Mouse (Mus musculus) embryonic facial prominence, embryonic 12.5 days (tissue): ENCODE data around the gene Nkx6-1. TPM values are rescaled to one million over a fixed set of nuclear protein-coding genes. Genes with fewer than 3 reads are reported as not detected.

Experiments used
- ATAC-seq: fragments of 200-750 bp; cut with Nextera tagmentation; 2 replicates; pipeline ENCODE4 v1.8.0; 2017; ENCODE audit not compliant: insufficient number of reproducible peaks, insufficient read depth, low FRiP score, low TSS enrichment
- H3K27ac ChIP-seq: fragments of 300-500 bp; sonication (generic); 2 replicates; pipeline ENCODE4 v1.5.1; 2016; ENCODE audit warnings: mild to moderate bottlenecking
- H3K27me3 ChIP-seq: fragments of 300-500 bp; sonication (generic); 2 replicates; pipeline ENCODE4 v1.6.1; 2016; ENCODE audit warnings: mild to moderate bottlenecking, moderate library complexity
- H3K36me3 ChIP-seq: fragments of 300-500 bp; sonication (generic); 2 replicates; pipeline ENCODE4 v1.6.1; 2016; ENCODE audit warnings: mild to moderate bottlenecking
- H3K4me1 ChIP-seq: fragments of 300-500 bp; sonication (generic); 2 replicates; pipeline ENCODE4 v1.6.1; 2016
- H3K4me2 ChIP-seq: fragments of 300-500 bp; sonication (generic); replicated peaks from 2 replicates; pipeline ENCODE4 v1.6.1; 2016; ENCODE audit warnings: mild to moderate bottlenecking, moderate library complexity
- H3K4me3 ChIP-seq: fragments of 300-500 bp; sonication (generic); 2 replicates; pipeline ENCODE4 v1.5.1; 2016; ENCODE audit warnings: mild to moderate bottlenecking
- H3K9ac ChIP-seq: fragments of 300-500 bp; sonication (generic); 2 replicates; pipeline ENCODE4 v1.6.1; 2016; ENCODE audit warnings: mild to moderate bottlenecking, moderate library complexity
- H3K9me3 ChIP-seq: fragments of 300-500 bp; sonication (generic); 2 replicates; pipeline ENCODE4 v1.6.1; 2016; ENCODE audit warnings: mild to moderate bottlenecking, moderate library complexity
- WGBS: fragments of 180-500 bp; shearing (Covaris S2); methylation state at CpG from one replicate; pipeline ENCODE4 v1.1.7; 2016; 5-methylcytosine and 5-hydroxymethylcytosine counted together
- polyA plus RNA-seq: library from polyadenylated mRNA; unstranded; fragments of >200 nt; fragmentation: Nextera tagmentation; extraction: Ambion mirVana; gene quantifications from 2 replicates; pipeline ENCODE4 v1.2.1, GENCODE M21; 2016

Nkx6-1 gene
- polyA plus RNA-seq, 1 experiment from 2014 or later = 0.87 TPM

GRCm38 (mm10) chr5:101667263-101667990, 2.6 kb upstream of the Nkx6-1 start:
- Histone ChIP-seq H3K36me3 (no peaks in the 10 kb centered on the region), H3K9me3 (no peaks in the 10 kb centered on the region), H3K4me3 (no peak overlapping the region), H3K27me3 (peaks cover 73% of the 10 kb centered on the region), H3K9ac (no peak overlapping the region), H3K4me2 (no peak overlapping the region), H3K4me1 (peaks cover 22% of the 10 kb centered on the region; the same call in 1 of the 2 replicates), H3K27ac (no peak overlapping the region)
- WGBS = 1% methylated on average over 19 of the region's 19 CpGs
- no peak for ATAC-seq

DNA sequence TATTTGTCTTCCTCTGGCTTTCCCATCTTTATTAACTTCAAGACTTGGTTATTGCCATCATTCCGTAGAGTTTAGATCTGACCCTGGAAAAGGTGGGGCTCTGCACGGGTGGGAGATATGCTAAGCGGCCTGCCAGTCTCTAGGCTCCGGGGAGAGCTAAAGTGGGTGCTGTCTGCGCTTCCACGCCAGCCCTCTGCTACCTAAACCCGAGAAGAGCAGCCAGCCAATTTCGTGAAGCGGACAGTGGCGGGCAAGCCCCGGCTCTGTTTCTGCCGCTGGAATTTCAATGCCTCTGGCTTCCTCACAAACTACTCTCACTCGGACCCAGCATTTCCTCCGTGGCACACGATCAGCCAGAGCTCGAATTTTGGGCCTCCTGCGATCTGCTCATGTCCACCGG, 1.9 kb upstream of the Nkx6-1 start:
- ATAC-seq = no peak
- Histone ChIP-seq H3K9ac (no peak overlapping the region), H3K4me1 (peaks cover 22% of the 10 kb centered on the region; the same call in 1 of the 2 replicates), H3K4me3 (no peak overlapping the region), H3K4me2 (no peak overlapping the region), H3K27ac (no peak overlapping the region), H3K27me3 (peaks cover 80% of the 10 kb centered on the region), H3K36me3 (no peaks in the 10 kb centered on the region), H3K9me3 (no peaks in the 10 kb centered on the region)
- WGBS = 1% methylated on average over 18 of the region's 18 CpGs

GRCm38 (mm10) chr5:101666091-101666490, 1.3 kb upstream of the Nkx6-1 start:
- no peaks in the 10 kb centered on the region for H3K9me3 ChIP-seq
- no peaks in the 10 kb centered on the region for H3K36me3 ChIP-seq
- H3K4me2 ChIP-seq = no peak overlapping the region
- H3K27me3 ChIP-seq = peaks cover 85% of the 10 kb centered on the region
- no peak overlapping the region for H3K9ac ChIP-seq
- ATAC-seq = no peak
- H3K27ac ChIP-seq = no peak overlapping the region
- WGBS = 2% methylated on average over 9 of the region's 9 CpGs
- H3K4me3 ChIP-seq = no peak overlapping the region
- H3K4me1 ChIP-seq = peaks cover 22% of the 10 kb centered on the region; the same call in 1 of the 2 replicates

DNA sequence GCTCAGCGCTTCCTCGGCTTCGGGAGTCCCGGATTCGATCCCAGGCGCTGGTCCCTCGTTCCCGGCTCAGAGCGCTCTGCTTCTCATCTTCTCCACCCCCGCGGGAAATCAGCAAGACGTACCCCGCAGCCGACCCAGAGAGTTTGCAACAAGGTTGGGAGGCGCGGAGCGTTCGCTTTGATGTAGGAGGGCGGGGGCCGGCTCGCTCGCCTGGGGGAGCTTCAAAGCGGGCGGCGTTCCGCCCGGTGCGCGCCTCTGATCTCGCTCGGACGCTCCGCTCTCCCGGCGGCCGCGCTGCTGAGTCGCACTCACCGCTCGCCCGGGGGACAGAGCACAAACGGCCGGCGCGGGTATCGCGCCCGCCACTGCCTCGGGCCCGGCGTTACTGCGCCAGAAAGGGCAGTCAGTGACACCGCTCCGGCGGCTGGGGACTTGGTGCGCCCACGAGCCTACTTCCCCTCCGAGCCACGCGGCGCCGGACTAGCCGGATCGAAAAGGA, 324 bp downstream of the Nkx6-1 start:
- Histone ChIP-seq H3K9me3 (no peaks in the 10 kb centered on the region), H3K9ac (peak overlapping the region; percentile 42; the same call in 1 of the 2 replicates), H3K36me3 (no peaks in the 10 kb centered on the region), H3K4me3 (peak overlapping the region; percentile 44), H3K27ac (no peak overlapping the region), H3K4me2 (peak overlapping the region; percentile 61), H3K27me3 (peaks cover 78% of the 10 kb centered on the region), H3K4me1 (peaks cover 22% of the 10 kb centered on the region; the same call in 1 of the 2 replicates)
- ATAC-seq = no peak
- under 1% methylated on average over 64 of the region's 64 CpGs for WGBS

GRCm38 (mm10) chr5:101663621-101664422, 974 bp downstream of the Nkx6-1 start:
- peak overlapping the region; percentile 44 for H3K4me3 ChIP-seq
- no peak; the same call in 1 of the 2 replicates for ATAC-seq
- peak overlapping the region; percentile 61 for H3K4me2 ChIP-seq
- no peaks in the 10 kb centered on the region for H3K36me3 ChIP-seq
- WGBS = under 1% methylated on average over 55 of the region's 94 CpGs
- no peaks in the 10 kb centered on the region for H3K9me3 ChIP-seq
- H3K27me3 ChIP-seq = peaks cover 73% of the 10 kb centered on the region
- H3K9ac ChIP-seq = peak overlapping the region; percentile 42
- H3K4me1 ChIP-seq = peaks cover 22% of the 10 kb centered on the region; the same call in 1 of the 2 replicates
- H3K27ac ChIP-seq = no peak overlapping the region

GRCm38 (mm10) chr5:101663176-101663575, 1.6 kb downstream of the Nkx6-1 start:
- H3K9me3 ChIP-seq = no peaks in the 10 kb centered on the region
- peak; percentile 45; the same call in 1 of the 2 replicates for ATAC-seq
- H3K4me3 ChIP-seq = peak overlapping the region; percentile 44
- peak overlapping the region; percentile 42; the same call in 1 of the 2 replicates for H3K9ac ChIP-seq
- H3K27me3 ChIP-seq = peaks cover 66% of the 10 kb centered on the region
- no peaks in the 10 kb centered on the region for H3K36me3 ChIP-seq
- no peak overlapping the region for H3K27ac ChIP-seq
- peak overlapping the region; percentile 61 for H3K4me2 ChIP-seq
- peaks cover 22% of the 10 kb centered on the region; the same call in 1 of the 2 replicates for H3K4me1 ChIP-seq
- WGBS = 0% methylated on average over 23 of the region's 23 CpGs

GRCm38 (mm10) chr5:101662485-101662884, 2.3 kb downstream of the Nkx6-1 start:
- Histone ChIP-seq H3K4me3 (no peak overlapping the region), H3K4me2 (no peak overlapping the region), H3K27ac (no peak overlapping the region), H3K4me1 (peaks cover 22% of the 10 kb centered on the region; the same call in 1 of the 2 replicates), H3K9me3 (no peaks in the 10 kb centered on the region), H3K36me3 (no peaks in the 10 kb centered on the region), H3K9ac (no peak overlapping the region), H3K27me3 (peaks cover 64% of the 10 kb centered on the region)
- WGBS = under 1% methylated on average over 8 of the region's 8 CpGs
- no peak for ATAC-seq

DNA sequence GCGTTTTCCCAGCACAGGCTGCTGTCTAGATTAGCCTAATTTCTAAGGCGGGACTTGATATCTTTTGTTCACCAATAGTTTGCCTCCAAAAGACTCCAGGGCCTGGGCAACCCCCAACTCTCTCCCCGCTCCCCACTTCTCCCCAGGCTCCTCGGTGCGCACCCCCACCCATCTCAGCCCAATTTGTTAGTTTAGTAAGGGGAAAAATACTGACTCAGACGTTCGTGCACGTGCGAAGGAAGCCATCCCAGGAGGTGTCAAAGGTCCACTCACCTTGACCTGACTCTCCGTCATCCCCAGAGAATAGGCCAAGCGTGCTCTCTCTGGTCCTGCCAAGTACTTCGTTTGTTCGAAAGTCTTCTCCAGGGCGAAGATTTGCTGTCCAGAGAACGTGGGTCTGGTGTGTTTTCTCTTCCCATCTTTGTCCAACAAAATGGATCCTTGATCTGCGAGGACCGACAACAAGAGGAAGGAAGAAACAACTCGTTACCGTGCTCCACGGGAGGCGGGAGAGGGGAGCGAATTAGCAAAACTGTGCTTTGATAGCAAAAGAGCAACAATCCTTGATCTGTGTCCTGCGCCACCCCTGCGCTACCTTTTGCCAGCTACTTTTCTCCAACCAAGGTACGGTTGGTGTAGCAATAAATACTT, 3.1 kb downstream of the Nkx6-1 start:
- peaks cover 22% of the 10 kb centered on the region; the same call in 1 of the 2 replicates for H3K4me1 ChIP-seq
- H3K4me3 ChIP-seq = no peak overlapping the region
- no peaks in the 10 kb centered on the region for H3K9me3 ChIP-seq
- no peaks in the 10 kb centered on the region for H3K36me3 ChIP-seq
- H3K4me2 ChIP-seq = no peak overlapping the region
- H3K27me3 ChIP-seq = peaks cover 68% of the 10 kb centered on the region
- ATAC-seq = no peak
- no peak overlapping the region for H3K9ac ChIP-seq
- no peak overlapping the region for H3K27ac ChIP-seq
- WGBS = 1% methylated on average over 25 of the region's 25 CpGs

- no peaks in the 10 kb centered on the region for H3K36me3 ChIP-seq
- H3K27ac ChIP-seq = no peak overlapping the region
- no peak for ATAC-seq
- H3K9me3 ChIP-seq = no peaks in the 10 kb centered on the region
- peaks cover 20% of the 10 kb centered on the region; the same call in 1 of the 2 replicates for H3K4me1 ChIP-seq
- H3K27me3 ChIP-seq = peaks cover 68% of the 10 kb centered on the region
- no peak overlapping the region for H3K9ac ChIP-seq
- no peak overlapping the region for H3K4me2 ChIP-seq
- WGBS = 11% methylated on average over 3 of the region's 3 CpGs
- no peak overlapping the region for H3K4me3 ChIP-seq
Observed at GRCm38 (mm10) chr5:101660666-101661065, 4.1 kb downstream of the Nkx6-1 start.

DNA sequence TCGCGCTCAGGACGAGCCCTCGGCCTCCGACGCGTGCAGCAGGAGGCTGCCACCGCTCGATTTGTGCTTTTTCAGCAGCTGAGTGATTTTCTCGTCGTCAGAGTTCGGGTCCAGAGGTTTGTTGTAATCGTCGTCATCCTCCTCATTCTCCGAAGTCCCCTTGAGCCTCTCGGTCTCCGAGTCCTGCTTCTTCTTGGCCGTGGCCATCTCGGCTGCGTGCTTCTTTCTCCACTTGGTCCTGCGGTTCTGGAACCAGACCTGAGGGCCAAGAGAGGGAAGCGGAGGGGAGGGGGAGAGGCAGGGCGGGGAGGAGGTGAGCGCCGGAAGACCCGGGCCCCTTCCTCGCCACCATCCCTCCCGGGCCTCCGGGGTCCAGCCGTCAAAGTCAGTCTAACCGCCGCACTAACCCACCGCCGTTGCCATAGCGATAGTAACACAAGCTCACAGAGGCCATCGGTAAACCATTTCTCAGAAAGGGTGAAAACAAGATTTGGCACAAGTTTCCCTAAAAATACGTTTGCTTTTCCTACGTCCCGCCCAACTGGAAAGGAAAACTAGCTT, 5.3 kb downstream of the Nkx6-1 start:
- Histone ChIP-seq H3K27ac (no peak overlapping the region), H3K9me3 (no peaks in the 10 kb centered on the region), H3K4me1 (peaks cover 12% of the 10 kb centered on the region; the same call in 1 of the 2 replicates), H3K27me3 (peaks cover 70% of the 10 kb centered on the region), H3K36me3 (no peaks in the 10 kb centered on the region), H3K4me3 (peak overlapping the region; percentile 10; the same call in 1 of the 2 replicates), H3K9ac (no peak overlapping the region), H3K4me2 (peak overlapping the region; percentile 23)
- ATAC-seq = no peak
- WGBS = under 1% methylated on average over 39 of the region's 39 CpGs

DNA sequence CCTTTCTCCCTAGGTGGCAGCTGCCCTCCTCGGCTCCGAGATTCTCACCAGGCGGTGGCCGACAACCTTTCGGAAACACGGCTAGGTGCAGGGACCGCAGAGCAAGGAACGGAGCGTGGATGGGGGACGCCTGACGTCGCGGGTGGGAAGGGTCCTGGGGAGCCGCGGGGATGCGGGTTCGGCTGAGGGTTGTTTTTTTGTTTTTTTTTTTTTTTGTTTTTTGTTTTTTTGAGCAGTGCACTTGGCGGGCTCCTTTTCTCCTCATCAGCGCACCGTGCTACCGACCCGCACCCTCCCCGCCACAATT, 5.9 kb downstream of the Nkx6-1 start:
- no peak for ATAC-seq
- Histone ChIP-seq H3K9me3 (no peaks in the 10 kb centered on the region), H3K4me1 (peaks cover 7% of the 10 kb centered on the region; the same call in 1 of the 2 replicates), H3K4me3 (no peak overlapping the region), H3K4me2 (peak overlapping the region; percentile 23; the same call in 1 of the 2 replicates), H3K36me3 (no peaks in the 10 kb centered on the region), H3K9ac (no peak overlapping the region), H3K27ac (no peak overlapping the region), H3K27me3 (peaks cover 70% of the 10 kb centered on the region)
- under 1% methylated on average over 23 of the region's 23 CpGs for WGBS
